Mouse (Mus musculus) MN1 (cell line): ENCODE data around the gene Ttll11.

Experiments used
- DNase-seq: peaks from one replicate; pipeline ENCODE4 v3.0.0-alpha.2; 2016; ENCODE audit warnings: low spot score

Gene Ttll11

GRCm38 (mm10) chr2:35899712-35900111 lies 80.0 kb downstream of the Ttll11 start:
- no peak for DNase-seq

GRCm38 (mm10) chr2:35899135-35899474 lies 80.6 kb downstream of the Ttll11 start:
- no peak for DNase-seq

GRCm38 (mm10) chr2:35898425-35899134 lies 81.1 kb downstream of the Ttll11 start:
- DNase-seq = no peak

- DNase-seq = no peak
These were observed 82.6 kb downstream of the Ttll11 start for GRCm38 (mm10) chr2:35897125-35897524.

GRCm38 (mm10) chr2:35894512-35894911 lies 85.2 kb downstream of the Ttll11 start:
- DNase-seq = no peak

- no peak for DNase-seq
These were observed 89.1 kb downstream of the Ttll11 start for GRCm38 (mm10) chr2:35890635-35891034.

- DNase-seq = no peak
These were observed 89.9 kb downstream of the Ttll11 start for GRCm38 (mm10) chr2:35889776-35890175.

GRCm38 (mm10) chr2:35884296-35884695 lies 95.4 kb downstream of the Ttll11 start:
- DNase-seq = no peak

GRCm38 (mm10) chr2:35882336-35882987 lies 97.3 kb downstream of the Ttll11 start:
- DNase-seq = no peak

GRCm38 (mm10) chr2:35881896-35882295 lies 97.8 kb downstream of the Ttll11 start:
- DNase-seq = no peak

- no peak for DNase-seq
These were observed 99.4 kb downstream of the Ttll11 start for GRCm38 (mm10) chr2:35880362-35880761.

GRCm38 (mm10) chr2:35879887-35880286 lies 99.8 kb downstream of the Ttll11 start:
- DNase-seq = no peak

- DNase-seq = no peak
These were observed 101.2 kb downstream of the Ttll11 start for GRCm38 (mm10) chr2:35878506-35878905.

GRCm38 (mm10) chr2:35875572-35875971 lies 104.1 kb downstream of the Ttll11 start:
- DNase-seq = peak; percentile 43

GRCm38 (mm10) chr2:35874421-35874820 lies 105.3 kb downstream of the Ttll11 start:
- DNase-seq = no peak

- DNase-seq = no peak
These were observed 110.5 kb downstream of the Ttll11 start for GRCm38 (mm10) chr2:35869165-35869564.

GRCm38 (mm10) chr2:35863284-35863683 lies 116.4 kb downstream of the Ttll11 start:
- DNase-seq = no peak

- no peak for DNase-seq
These were observed 118.5 kb downstream of the Ttll11 start for GRCm38 (mm10) chr2:35861185-35861584.

- DNase-seq = no peak
These were observed 119.3 kb downstream of the Ttll11 start for GRCm38 (mm10) chr2:35860394-35860744.

- DNase-seq = no peak
These were observed 119.9 kb downstream of the Ttll11 start for GRCm38 (mm10) chr2:35859708-35860393.

GRCm38 (mm10) chr2:35858281-35858680 lies 121.4 kb downstream of the Ttll11 start:
- no peak for DNase-seq

- DNase-seq = no peak
These were observed 122.8 kb downstream of the Ttll11 start for GRCm38 (mm10) chr2:35856901-35857300.

- no peak for DNase-seq
These were observed 124.8 kb downstream of the Ttll11 start for GRCm38 (mm10) chr2:35854877-35855276.
